Mouse (Mus musculus) thymus, postnatal 25 days (tissue): Measurements from ENCODE around the gene Myadml2.
A peak's percentile ranks its signal among the peaks of the same experiment; 100 is the strongest.

ENCODE experiments used
- DNase-seq: peaks from one replicate; pipeline ENCODE4 v3.0.0; 2022

The Myadml2 gene

DNA sequence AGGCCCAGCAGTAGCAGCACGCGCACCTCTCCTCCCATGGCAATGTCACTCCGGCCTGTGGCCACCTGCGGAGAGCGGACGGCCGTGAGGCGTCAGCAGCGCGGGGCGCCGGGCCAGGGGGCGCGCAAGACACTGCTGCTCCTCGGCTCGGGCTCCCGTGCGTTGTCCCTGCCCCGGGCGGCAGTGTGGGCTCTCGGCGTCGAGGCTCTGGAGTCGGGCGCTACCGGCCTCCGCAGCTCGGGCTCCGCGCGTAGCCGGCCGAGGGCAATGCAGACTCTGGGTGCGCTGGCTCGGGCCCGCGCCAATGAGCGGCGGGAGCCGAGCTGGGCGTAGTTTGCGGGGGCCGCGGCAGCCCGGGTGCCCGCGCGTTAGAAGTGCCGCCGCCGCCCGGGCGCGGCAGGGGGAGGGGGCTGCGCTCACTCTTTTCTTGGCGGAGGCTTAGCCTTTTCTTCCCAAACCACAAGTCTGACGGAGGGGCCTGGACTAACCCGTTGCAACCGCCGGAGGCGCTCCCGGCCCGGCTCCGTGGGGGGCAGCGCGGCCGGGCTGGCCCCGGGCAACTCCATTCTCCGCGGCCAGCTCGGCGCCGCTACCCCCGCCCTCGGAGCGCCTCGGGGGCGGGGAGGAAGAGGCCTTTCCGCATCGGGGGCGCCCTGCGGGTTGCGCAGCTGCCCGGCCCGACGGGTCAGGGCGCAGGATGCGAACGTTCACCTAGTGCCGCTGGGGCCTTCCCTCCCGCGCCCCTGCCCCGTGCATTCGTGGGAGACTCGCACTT is 12.5 kb upstream of the Myadml2 start:
- peak; percentile 19 for DNase-seq

DNA sequence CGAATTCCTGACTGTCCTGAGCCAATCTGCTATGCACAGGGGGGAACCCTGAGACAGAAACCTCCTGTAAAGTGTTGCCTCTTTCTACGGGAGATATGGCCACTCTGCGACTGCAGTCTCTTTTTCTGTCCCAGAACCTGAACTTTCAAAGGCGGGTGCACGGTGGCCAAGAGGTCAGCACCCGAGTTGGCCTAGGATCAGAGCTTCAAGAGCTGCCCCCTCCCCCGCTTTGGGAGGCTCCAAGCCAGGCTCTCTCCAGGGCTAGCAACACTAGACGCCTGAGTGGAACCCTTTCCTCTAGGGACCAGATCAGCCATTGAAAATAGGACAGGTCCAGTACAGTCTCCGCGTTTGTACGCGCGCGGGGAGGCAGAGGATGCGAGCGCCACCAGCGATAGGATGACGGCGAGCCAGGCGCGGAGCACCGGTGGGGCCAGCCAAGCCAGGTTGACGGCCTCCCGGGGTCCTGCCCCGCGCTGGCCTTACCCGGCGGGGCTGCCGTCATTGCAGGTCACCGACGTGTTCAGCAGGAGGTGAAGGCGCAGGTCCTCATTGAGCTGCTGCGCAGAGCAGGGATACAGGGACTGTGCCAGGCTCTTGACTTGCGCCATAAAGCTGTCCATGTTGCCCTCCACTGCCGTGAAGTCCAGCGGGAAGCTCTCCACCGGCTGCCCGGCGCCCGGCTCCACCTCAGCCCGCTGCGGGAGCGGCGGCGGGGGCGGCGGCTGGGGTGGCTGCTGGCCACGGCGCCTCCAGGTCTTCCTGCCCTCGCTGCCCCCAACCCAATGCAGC is 11.7 kb upstream of the Myadml2 start:
- no peak for DNase-seq

DNA sequence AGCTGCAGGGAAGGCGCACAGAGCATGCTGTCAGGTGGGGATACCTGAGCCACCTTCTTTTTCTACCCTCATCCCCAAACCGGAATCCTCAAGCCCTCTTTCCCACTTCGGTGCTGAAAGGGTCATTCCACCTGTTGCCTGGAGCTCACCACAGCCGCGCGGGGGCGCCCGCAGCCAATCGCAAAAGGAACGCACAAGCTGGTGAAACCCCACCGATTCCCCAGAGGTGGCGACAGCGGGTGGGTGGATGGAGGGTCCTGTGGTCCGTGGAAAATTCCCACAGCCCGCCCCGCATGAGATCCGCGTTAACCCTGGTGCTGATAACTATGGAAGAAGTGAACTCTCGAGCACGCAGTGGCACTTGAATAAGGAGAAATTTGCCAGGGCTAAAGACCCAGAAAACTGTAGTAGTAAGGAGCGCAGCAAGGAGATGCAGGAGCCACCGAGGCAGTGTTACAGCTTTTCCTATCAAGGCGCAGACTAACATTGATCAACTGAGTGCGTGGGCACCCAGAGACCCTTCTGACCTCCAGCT is 11.0 kb upstream of the Myadml2 start:
- peak; percentile 86 for DNase-seq

DNA sequence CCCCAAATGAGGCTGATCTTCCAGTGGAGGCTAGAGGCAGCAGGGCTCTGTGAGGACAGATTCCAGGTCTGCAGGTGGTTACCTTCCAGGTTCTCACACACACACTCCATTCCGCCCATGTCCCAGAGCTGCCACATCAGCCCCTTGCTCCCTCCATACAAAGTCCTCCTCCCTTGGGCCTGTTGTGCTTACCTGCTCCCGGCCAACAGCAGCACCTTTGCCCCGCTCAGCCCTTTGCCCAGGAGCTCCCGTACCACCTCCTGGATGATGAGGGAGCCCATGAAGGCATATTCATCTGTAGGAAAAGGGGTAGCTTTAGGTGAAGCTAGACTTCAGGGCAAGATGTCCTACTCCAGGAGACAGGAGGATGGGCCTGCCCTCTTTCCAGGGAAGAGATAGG is 9.3 kb upstream of the Myadml2 start:
- no peak for DNase-seq

DNA sequence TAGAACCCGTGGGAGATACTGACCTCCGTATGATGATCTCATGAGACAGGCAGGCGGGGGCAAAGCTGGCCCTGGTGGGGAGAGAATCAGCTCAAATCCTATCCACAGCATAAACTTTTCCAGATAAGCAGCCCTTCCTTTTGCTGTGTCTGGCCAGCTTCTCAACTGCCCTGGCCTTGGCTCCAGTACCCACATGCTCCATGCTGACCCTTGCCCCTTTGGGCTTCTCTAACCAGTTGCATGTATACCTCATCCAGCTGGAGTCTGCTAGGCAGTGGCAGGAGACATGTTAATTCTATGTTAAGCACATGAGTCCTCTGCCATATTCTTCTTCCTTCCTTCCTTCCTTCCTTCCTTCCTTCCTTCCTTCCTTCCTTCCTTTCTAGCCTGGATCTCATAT is 6.8 kb upstream of the Myadml2 start:
- no peak for DNase-seq

DNA sequence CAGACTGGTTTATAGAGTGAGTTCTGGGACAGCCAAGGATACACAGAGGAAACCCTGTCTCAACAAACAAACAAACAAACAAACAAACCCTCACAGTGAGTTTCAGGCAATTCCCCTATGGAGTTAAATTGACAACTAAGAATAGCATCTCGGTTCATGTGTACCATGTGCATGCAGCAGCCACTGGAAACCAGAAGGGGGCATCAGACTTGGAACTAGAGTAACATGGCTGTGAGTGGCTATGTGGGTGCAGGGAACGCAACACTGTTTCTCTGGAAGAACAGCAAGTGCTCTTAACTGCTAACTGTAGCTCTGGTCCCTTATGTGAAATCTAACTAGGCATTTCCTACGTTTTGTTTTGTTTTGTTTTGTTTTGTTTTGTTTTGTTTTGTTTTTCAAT is 3.9 kb upstream of the Myadml2 start:
- DNase-seq, result no peak

DNA sequence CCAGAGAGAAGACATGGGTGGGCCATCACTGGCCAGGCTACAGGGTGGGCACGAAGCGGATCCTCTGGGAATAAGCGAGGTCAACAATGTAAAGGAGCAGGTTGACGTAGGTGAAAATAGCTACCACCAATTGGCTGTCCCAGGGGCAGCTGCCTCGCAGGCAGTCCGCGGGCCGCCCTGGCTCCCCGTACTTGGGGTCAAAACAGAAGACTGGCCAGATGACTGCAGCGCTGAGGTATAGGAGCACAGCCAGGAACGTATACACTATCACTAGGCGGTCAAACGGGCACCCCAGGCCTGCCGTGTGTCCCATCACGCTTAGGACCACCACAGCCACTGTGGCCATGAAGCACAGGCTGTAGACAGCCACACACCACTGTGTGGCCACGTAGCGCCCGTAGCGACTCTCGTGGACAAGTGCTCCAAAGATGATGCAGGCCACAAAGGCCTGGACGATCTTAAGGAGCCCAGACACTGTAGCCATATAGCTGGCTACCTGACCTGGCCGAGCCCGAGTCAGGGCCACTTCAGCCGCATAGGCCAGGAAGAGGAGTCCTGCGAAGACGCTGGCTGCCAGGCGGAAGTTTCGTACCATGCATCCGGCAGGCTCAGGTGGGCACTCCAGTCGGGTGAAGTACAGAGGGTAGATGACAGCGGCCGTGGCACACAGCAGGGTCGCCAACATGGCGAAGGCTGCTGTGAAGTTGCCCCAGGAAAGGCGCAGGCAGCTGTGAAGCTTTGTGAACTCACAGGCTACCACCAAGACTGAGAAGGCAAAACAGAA is 719 bp downstream of the Myadml2 start:
- no peak for DNase-seq

DNA sequence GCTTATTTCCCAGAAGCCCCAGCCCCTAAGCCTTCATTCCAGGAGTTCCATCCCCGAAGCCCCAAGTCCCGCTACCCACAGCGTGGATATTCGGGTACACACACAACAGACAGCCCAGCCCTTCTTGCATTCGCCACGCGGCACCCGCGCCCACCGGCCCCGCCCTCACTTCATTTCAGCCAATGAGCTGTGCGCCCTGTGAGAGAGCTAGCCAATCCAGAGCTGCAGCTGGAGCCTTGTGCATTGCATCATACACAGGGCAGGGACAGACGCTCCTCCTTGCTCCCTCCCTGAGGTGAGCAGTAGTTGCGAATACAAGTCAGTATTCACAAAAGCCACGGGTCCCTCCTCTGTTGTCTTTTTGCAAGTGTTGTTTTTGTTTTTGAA is 4.4 kb downstream of the Myadml2 start, which contains the start of gene Pycr1:
TSS of gene Pycr1 (minus strand) at position 169 of the 387 bp plus-strand sequence.
- peak; percentile 97 for DNase-seq

DNA sequence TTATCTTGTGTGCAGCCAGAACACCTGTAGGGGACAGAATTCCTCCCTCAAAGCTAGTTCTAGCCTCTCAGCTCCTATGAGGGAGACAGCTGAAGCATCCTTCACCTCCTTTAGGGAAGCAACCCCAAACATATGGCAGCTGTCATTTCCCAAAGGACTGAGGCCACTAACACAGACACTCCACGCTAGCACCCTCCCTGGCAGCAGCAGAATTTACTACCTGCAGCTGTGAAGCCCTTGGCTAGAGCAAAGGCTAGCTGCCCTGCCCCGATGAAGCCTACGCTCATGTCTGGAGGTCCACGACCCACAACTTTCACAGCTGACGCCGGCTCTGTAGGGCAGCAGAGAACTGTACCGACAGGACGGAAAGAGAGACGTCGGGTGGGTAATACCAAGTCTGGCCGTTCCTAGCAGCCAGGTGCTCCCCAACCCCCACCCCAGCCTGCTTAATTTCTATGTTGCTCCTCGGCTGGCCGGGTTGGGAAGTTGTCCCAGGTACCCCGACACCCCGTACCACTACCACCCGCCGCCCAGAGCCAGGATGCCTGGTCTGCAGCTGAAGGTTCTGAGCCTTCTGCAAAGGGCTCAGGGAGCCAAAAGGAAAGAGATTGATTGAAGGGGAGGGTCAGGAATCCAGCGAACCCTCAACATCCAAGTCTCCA is 4.9 kb downstream of the Myadml2 start:
- DNase-seq, result peak; percentile 42

DNA sequence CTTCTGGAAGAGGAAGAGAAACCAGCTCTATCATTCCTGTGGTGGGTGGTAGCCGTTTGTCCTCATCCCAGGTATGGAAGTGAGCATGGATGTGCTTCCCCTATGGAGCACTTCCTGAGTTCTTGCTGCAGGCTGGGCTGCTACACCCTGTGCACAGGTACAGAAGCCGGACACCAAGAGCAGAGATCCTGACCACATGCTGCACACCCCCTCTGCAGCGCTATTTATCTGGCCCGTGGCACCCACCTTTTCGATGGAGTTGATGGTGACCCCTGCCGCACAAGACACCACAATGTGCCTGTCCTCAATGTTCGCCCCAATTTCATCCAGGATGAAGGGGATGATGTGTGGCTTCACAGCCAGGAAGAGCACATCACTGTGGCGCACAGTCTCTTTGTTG is 6.1 kb downstream of the Myadml2 start:
- DNase-seq, result no peak

DNA sequence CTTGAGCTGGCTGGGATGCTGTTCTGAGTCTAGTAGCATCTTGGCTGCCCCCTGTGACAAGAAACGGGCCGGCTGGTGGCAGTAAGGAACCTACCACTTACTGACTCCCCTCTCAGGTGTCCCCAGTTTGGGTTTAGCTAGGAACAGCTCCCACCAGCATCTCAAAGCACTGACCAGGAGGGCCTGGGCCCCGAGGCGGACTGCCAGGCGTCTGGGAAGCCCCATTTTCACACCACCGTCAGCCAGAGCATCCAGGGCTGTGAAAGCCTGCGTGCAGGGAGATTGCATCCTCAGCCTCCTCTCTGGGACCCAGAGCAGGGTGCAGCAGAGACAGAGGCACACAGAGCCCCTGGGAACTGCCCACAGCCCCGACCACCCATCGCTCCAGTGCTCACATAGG is 6.7 kb downstream of the Myadml2 start:
- no peak for DNase-seq

DNA sequence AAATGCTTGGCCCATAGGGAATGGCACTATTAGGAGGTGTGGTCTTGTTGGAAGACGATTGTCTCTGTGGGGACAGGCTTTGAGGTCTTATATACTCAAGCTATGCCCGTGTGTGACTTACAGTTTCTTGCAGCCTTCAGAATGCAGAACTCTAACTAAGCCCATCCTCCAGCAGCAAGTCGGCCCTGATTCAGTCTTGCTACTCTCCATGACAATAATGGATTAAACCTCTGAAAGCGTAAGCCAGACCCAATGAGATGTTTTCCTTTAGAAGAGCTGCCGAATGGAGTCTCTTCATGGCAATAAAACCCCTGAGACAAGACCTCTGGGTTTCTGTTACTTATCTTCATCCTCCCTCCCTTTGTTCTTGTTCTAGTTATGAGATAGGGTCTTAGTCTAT is 13.1 kb downstream of the Myadml2 start:
- no peak for DNase-seq

DNA sequence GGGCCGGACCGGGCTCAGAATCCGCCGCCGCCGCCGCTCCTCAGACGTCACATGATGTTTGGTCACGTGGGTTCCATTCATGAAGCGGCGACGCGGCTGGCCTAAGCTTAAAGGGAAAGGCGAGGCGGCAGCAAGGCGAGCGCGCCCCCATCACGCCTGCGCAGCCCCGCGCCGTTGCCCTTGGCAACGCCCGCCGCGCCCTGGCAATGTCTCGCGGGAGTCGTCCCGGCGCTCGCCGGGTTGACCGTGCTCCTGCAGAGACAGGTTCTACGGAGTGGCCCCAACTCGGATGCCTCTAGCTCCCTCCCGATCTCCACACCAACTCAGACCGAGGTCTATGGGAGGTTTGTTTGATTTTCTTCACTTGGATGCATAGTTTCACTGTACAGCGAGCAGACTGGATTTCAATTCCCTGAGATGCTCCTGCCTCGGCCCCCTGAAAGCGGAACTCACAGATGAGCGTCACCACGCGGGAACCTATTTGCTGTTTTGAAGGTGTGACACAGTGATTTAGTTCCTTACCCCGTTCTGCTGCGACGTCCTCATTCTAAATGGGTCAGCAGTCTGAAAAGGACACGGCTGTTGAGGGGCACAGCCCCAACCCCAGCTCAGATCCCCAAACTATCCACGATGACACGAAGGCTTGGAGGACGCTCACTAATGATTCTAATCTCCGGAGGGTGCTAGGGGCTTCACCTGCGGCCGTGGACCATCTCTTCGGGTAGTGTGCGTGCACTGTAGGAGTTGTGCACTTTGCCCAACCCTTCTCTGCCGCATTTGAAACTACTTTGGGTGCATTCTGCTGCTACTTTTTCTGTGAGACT is 14.2 kb downstream of the Myadml2 start, which contains the start of gene Mafg:
TSS of gene Mafg (minus strand) at position 81 of the 824 bp plus-strand sequence.
- DNase-seq, result peak; percentile 86

DNA sequence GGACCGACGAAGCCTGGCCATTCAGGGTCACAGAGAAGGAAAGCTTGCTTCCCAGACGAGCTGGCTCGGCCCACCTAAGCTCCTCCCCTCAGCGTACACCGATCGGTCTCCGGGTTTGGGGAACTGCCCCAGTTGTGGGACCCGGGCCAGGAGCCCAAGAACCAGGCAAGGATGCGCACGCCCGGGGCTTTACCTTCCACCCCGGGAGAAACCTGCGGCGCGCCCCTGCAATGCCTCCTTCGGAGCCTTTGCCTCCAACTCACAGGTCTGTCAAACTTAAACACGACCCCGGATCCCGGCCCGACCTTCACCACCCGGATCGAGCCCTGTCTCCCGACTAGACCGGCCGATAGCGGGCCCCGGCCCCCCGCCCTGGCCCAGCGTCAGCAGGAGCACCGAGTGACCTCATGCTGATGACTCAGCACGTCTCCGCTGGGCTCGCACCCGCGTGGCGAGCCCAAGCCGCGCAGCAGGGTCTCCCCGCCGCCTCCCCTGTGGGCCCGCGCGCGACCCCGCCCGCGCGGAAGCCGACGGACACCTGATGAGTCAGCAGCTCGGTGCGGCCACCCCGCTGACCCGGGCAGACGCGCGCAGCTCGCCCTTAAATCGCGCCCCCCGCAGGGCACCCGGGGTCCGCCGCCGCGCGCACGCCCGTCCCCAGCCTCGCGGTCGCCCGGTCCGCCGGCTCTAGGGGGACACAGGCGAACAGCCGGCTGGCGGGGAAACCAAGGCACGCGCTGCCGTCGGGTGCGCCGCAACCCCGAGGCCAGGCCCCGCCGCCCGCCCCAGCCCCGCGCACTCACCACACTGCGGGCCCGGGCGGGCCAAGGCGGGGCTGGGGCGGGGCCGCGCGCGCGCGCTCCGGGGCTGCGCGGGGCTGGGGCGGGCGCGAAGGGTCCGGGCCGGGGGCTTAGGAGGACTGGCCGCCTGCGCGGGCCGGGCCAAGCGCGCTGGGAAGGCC is 15.1 kb downstream of the Myadml2 start:
- DNase-seq, result peak; percentile 49

DNA sequence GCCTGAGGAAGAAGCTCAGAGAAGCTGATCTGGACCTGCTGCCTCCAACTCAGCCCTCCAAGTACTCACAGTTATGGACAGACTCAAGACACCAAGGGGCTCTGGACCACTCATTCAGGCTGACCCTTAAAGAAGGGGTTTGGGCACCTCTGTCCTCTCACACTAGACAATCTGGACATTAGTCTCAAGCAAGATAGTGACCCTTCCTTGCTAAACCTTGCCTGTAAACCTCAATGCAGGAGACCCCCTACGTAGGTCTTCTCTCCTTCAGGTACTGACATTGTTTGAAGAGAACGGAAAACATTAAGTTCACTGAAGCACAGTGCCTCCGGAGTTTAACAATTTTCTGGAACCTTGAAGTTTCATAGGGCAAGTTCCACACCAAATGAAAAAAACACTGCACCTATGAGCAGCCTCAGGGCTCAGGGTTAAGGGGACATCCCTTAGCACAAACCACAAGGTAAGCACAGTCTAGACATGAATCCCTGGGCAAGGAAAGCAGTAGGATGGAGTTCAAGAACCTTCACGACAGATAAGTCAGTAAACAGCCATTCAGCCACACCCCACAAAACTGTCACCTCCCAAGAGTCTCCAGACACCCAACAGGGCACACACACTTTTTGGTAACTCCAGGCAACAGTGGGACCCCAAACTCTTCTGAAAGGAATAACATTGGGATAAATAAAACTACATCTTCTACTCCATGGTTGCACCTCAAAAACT is 16.1 kb downstream of the Myadml2 start:
- DNase-seq, result no peak

DNA sequence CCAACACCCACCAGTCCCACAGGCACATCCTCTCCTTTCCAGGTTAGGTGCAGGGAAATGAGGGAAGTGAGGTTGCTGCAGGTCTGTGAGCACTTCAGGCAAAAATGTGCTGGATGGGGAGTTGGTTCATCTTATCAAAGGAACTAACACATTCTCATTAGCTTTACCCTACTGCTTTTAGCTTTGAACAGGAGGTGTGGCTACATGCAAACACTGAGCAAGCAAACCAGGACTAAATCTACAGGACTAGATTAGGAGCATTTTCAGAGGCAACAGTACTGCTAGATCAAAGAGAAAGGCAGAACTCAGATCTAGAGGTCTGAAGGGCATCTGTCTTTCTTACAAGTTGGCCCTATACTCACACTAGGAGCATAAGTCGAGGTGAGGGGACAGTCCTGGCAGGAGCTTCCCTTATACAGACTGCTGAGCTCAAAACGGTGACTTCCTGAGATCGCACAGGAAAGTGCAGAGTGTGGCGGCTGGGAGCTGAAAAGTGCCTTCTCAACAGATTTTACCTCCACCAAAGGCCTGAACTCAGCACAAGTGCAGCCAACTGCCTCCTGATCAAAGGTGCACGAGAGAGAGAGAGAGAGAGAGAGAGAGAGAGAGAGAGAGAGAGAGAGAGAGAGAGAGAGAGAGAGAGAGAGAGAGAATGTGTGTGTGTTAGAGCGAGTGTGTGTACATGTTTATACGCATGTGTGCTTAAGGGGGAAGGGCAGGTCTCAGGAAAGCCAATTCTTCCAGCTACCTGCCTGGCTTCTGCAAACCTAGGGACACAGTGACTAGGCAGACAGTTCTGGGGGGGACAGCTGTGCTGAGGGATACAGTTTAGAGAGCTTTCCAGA is 16.9 kb downstream of the Myadml2 start:
- peak; percentile 46 for DNase-seq

DNA sequence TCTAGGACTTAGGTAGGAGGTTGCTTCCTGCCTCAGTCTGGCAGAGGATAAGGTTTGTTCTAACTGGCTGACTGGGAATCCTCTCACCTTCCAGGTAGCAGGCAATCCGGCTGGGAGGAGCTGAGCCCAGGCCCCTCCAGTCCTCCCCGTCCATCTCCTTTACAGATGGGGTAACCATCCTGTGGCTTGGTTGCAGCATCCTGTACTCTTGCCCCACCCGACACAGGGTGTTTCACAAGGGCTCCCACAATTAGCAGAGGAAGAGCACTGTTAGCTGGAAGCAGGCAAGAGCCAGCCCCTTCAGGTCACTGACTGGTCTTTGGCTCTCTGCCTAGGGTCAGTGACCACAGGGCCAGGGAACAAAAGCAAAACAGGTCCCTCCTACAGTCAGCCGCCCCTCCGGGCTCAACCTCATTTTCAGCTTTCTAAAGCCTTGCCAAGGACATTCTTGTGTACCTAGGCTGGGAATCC is 17.5 kb downstream of the Myadml2 start:
- no peak for DNase-seq

DNA sequence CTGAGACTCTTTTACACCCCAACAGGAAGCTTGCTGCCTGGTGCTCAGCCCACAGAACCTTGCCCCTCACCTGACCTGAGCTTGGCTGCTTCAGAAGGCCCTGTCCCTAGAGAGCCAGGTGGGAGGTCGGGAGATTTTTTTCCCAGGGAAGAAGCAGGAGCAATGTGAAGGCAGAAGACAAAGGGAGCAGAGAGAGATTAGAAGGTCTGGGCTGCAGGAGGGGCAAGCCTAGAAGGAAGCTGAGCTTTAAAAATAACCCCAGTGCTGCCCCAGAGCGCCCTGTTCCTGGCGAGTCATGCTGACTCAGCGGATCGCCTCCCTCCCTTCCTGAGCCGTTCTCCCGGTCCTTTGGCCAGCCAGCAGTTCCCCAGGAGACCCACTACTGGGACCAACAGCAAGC is 18.0 kb downstream of the Myadml2 start:
- no peak for DNase-seq

DNA sequence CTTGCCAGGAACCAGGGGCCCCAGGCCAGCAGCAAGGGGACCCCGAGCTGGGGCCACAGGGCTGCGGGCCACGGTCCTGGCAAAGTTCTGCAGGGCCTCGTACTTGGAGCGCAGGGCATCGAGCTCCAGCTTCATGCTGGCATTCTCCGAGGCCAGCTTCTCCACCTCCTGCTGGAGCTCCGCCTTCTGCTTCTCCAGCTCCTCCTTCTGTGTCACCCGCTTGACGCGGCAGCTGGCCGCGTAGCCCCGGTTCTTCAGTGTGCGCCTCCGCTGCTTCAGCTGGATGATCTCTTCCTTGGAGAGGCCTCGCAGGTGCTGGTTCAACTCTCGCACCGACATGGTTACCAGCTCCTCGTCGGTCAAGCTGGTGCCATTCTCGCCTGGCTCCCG is 18.6 kb downstream of the Myadml2 start:
- peak; percentile 75 for DNase-seq
